8 mouse cellular contexts compared by ENCODE assay signal in the genomic region with DNA sequence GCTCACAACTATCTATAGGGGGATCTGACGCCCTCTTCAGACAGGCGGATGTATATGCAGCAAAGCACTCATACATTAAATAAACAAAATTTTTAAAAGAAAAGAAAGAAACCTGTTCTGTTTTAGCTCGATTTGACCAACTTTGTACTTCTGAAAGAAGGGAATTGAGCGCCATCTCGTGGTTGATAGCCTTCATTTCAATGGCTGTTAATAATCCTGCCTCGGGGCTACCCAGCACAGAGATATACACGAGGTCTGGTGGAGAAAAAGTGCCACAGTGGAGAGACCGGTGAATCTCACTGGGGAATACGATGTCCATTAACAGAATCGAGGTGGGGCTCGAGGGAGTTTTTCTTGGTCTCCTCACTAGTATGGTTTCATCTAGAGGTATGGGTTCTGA. TPM values are rescaled to one million over a fixed set of nuclear protein-coding genes. Genes with fewer than 3 reads are reported as not detected.
A peak's percentile ranks its signal among the peaks of the same experiment; 100 is the strongest.
DNase-seq lines count a peak whose midpoint lies in the region; ATAC-seq and TF ChIP-seq lines count a peak whose summit lies in the region.

No protein-coding gene starts in this region.

- ATAC-seq in forebrain, embryonic 11.5 days (replicated peaks; ENCODE audit: low FRiP score) = no peak
- ATAC-seq in forebrain, embryonic 15.5 days (replicated peaks) = no peak
- ATAC-seq in limb, embryonic 11.5 days (ENCODE audit: insufficient number of reproducible peaks, low FRiP score, low TSS enrichment, low read depth) = no peak
- ATAC-seq in megakaryocyte progenitor cell, adult 5-6 weeks (replicated peaks; ENCODE audit: poor library complexity) = peak; percentile 32; the same call in 1 of the 2 replicates
- no peak for ATAC-seq in erythroid progenitor cell, adult 5-6 weeks (replicated peaks; ENCODE audit: low FRiP score, poor library complexity, severe bottlenecking)

- H3K4me1 ChIP-seq in forebrain, embryonic 11.5 days (replicated peaks; ENCODE audit: control insufficient read depth, insufficient read depth, low read length) = no peaks in the 10 kb centered on the region
- no peaks in the 10 kb centered on the region for H3K4me1 ChIP-seq in forebrain, embryonic 15.5 days
- 0 out of 2 replicates have a peak, but pooled peaks cover 4% of the 10 kb centered on the region for H3K4me1 ChIP-seq in limb, embryonic 11.5 days (ENCODE audit: control insufficient read depth, insufficient read depth, low read length)
- 0 out of 2 replicates have a peak, but pooled peaks cover 7% of the 10 kb centered on the region for H3K4me1 ChIP-seq in limb, embryonic 10.5 days
- no peaks in the 10 kb centered on the region for H3K4me1 ChIP-seq in cortical plate, adult 2 months (ENCODE audit: control insufficient read depth, insufficient read depth, low read length)

- no peak overlapping the region for H3K4me3 ChIP-seq in forebrain, embryonic 11.5 days (ENCODE audit: low read depth, low read length)
- H3K4me3 ChIP-seq in forebrain, embryonic 15.5 days = no peak overlapping the region
- no peak overlapping the region for H3K4me3 ChIP-seq in limb, embryonic 11.5 days (ENCODE audit: low read depth, low read length)
- H3K4me3 ChIP-seq in limb, embryonic 10.5 days = no peak overlapping the region
- no peak overlapping the region for H3K4me3 ChIP-seq in cortical plate, adult 2 months (ENCODE audit: insufficient read depth, low read length)

- no peaks in the 10 kb centered on the region for H3K36me3 ChIP-seq in forebrain, embryonic 11.5 days (ENCODE audit: control insufficient read depth, insufficient read depth, low read length)
- H3K36me3 ChIP-seq in forebrain, embryonic 15.5 days = no peaks in the 10 kb centered on the region
- H3K36me3 ChIP-seq in limb, embryonic 11.5 days (ENCODE audit: control insufficient read depth, insufficient read depth, low read length) = no peaks in the 10 kb centered on the region
- H3K36me3 ChIP-seq in limb, embryonic 10.5 days = no peaks in the 10 kb centered on the region

- no peak overlapping the region for H3K9ac ChIP-seq in forebrain, embryonic 11.5 days (ENCODE audit: low read length)
- H3K9ac ChIP-seq in forebrain, embryonic 15.5 days (replicated peaks) = no peak overlapping the region
- H3K9ac ChIP-seq in limb, embryonic 11.5 days (ENCODE audit: low read length) = no peak overlapping the region

- H3K27ac ChIP-seq in forebrain, embryonic 11.5 days (ENCODE audit: low read depth, low read length) = no peak overlapping the region
- no peak overlapping the region for H3K27ac ChIP-seq in forebrain, embryonic 15.5 days (replicated peaks)
- H3K27ac ChIP-seq in limb, embryonic 11.5 days (replicated peaks; ENCODE audit: low read depth, low read length) = no peak overlapping the region
- H3K27ac ChIP-seq in limb, embryonic 10.5 days = no peak overlapping the region
- no peak overlapping the region for H3K27ac ChIP-seq in cortical plate, adult 2 months (ENCODE audit: insufficient read depth, low read length)

- 58% methylated on average over 11 of the region's 11 CpGs for WGBS in forebrain, embryonic 11.5 days
- WGBS in forebrain, embryonic 15.5 days = 57% methylated on average over 11 of the region's 11 CpGs
- 59% methylated on average over 11 of the region's 11 CpGs for WGBS in limb, embryonic 11.5 days
- WGBS in limb, embryonic 10.5 days = 64% methylated on average over 11 of the region's 11 CpGs

- no peaks in the 10 kb centered on the region for H3K27me3 ChIP-seq in forebrain, embryonic 11.5 days (ENCODE audit: control insufficient read depth, insufficient read depth, low read length)
- H3K27me3 ChIP-seq in forebrain, embryonic 15.5 days = no peaks in the 10 kb centered on the region
- no peaks in the 10 kb centered on the region for H3K27me3 ChIP-seq in limb, embryonic 11.5 days (ENCODE audit: control insufficient read depth, insufficient read depth, low read length)
- no peaks in the 10 kb centered on the region for H3K27me3 ChIP-seq in limb, embryonic 10.5 days (ENCODE audit: low read depth, poor library complexity, severe bottlenecking)

- no peak for TF ChIP-seq POLR2A in cortical plate, adult 2 months (IDR thresholded peaks at IDR 0.05; ENCODE audit: extremely low read depth, insufficient read depth, low read length)

- no peak overlapping the region for H3K4me2 ChIP-seq in forebrain, embryonic 11.5 days (ENCODE audit: low read depth, low read length, severe bottlenecking)
- no peak overlapping the region for H3K4me2 ChIP-seq in forebrain, embryonic 15.5 days (replicated peaks)
- H3K4me2 ChIP-seq in limb, embryonic 11.5 days (ENCODE audit: low read depth, severe bottlenecking) = no peak overlapping the region

- DNase-seq in forebrain, embryonic 11.5 days (ENCODE audit: low spot score) = peak; percentile 51
- peak; percentile 49 for DNase-seq in limb, embryonic 11.5 days (ENCODE audit: low spot score)
- DNase-seq in limb, embryonic 10.5 days (ENCODE audit: low spot score) = no peak
- peak; percentile 57 for DNase-seq in ES-CJ7 (ENCODE audit: low read depth, low spot score)

- no peaks in the 10 kb centered on the region for H3K9me3 ChIP-seq in forebrain, embryonic 11.5 days (ENCODE audit: control insufficient read depth, low read length)
- H3K9me3 ChIP-seq in forebrain, embryonic 15.5 days = no peaks in the 10 kb centered on the region
- no peaks in the 10 kb centered on the region for H3K9me3 ChIP-seq in limb, embryonic 11.5 days (ENCODE audit: control insufficient read depth, low read length)
- H3K9me3 ChIP-seq in limb, embryonic 10.5 days (replicated peaks) = no peaks in the 10 kb centered on the region

- peak; percentile 56; the same call in 1 of the 2 replicates for TF ChIP-seq CTCF in cortical plate, adult 2 months (IDR thresholded peaks at IDR 0.05; ENCODE audit: extremely low read depth, insufficient read depth, low read length)

RNA-seq across cellular contexts. Expression of a gene that starts 23.3 kb away (rescaled TPM):
- polyA plus RNA-seq in forebrain, embryonic 11.5 days (2014; fragmentation: Nextera tagmentation; extraction: Ambion mirVana) = 251 and 261 TPM in 2 replicates
- 223 and 242 TPM in 2 replicates for polyA plus RNA-seq in forebrain, embryonic 15.5 days (2015; fragmentation: Nextera tagmentation; extraction: Ambion mirVana)
- 266 and 287 TPM in 2 replicates for polyA plus RNA-seq in limb, embryonic 11.5 days (2014; fragmentation: Nextera tagmentation; extraction: Ambion mirVana)
- 221 and 232 TPM in 2 replicates for polyA plus RNA-seq in limb, embryonic 10.5 days (2016; fragmentation: Nextera tagmentation; extraction: Ambion mirVana)
- 82.0 and 82.2 TPM in 2 replicates for polyA plus RNA-seq in cortical plate, adult 2 months (2012; rRNA removed)
- 92.6 and 131 TPM in 2 replicates for total RNA-seq in megakaryocyte progenitor cell, adult 5-6 weeks (2015)
- total RNA-seq in megakaryocyte progenitor cell, adult 5-6 weeks (2017) = 47.2 and 60.3 TPM in 2 replicates
- 47.2 and 48.6 TPM in 2 replicates for total RNA-seq in erythroid progenitor cell, adult 5-6 weeks (2015; ENCODE audit: low replicate concordance)
- total RNA-seq in erythroid progenitor cell, adult 5-6 weeks (2017; ENCODE audit: low replicate concordance) = 11.7 and 11.9 TPM in 2 replicates
